Mouse (Mus musculus) c-Kit-positive CD71-negative TER-119-negative erythroid progenitor cells, embryonic 14.5 days (primary cell): Measurements from ENCODE around the gene Zfp146.
"Not testable (repeated sequence)": the region's sequence is repeated elsewhere in the genome, so short reads cannot be mapped to it uniquely, and the experiment has no call there.

Experiments used
- DNase-seq: peaks from one replicate; pipeline ENCODE4 v3.0.0-alpha.2; 2013; ENCODE audit warnings: low read depth

The Zfp146 gene

GRCm38 (mm10) chr7:30169583-30170282 is at the start of gene Zfp146:
Zfp146 (minus strand) TSS chr7:30169750.
- DNase-seq = peak; percentile 87

GRCm38 (mm10) chr7:30217277-30217676 is 47.7 kb upstream of the Zfp146 start:
- no peak for DNase-seq

GRCm38 (mm10) chr7:30216723-30217151 is 47.2 kb upstream of the Zfp146 start:
- DNase-seq = peak; percentile 81

- DNase-seq = no peak
Observed at GRCm38 (mm10) chr7:30215875-30216274, 46.3 kb upstream of the Zfp146 start.

DNA sequence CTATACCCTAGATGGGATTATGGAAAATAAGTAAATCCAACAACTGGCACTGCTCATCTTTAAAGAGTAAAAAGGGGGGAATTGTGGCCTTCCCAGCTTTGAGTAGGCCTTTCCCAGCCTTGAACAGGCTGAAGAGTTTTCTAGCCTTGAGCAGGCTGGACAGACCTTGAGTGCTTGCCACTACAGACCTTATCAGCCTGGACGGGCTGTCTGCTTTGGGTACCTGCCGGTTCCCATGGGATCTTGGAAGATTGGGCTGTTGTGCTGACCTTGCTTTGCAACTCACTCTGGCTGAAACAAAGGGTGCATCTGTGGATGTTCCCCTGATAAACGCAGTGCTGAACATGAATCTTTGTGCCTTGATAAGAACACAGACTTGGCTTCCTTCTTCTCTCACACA is 44.3 kb upstream of the Zfp146 start:
- no peak for DNase-seq

DNA sequence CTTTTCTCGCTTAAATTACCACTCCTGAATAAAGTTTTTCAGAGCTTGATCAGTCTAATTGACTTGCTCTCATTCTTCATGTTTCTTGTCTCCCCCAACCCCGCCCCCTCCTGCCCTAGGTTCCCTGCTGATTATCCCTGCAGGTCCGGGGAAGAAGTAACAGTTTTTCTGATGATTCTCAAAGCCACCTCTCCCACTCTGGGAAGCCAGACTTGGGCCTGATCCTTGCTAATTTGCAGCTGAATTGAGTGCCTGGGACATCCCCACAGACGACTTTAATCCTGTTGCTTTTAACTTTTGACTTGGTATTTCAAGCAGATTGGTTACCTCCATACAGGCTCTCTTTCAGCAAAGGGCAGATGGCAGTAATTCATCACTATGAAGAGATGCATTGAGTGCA is 41.5 kb upstream of the Zfp146 start:
- no peak for DNase-seq

GRCm38 (mm10) chr7:30206364-30206763 is 36.8 kb upstream of the Zfp146 start:
- not testable (repeated sequence) for DNase-seq

DNA sequence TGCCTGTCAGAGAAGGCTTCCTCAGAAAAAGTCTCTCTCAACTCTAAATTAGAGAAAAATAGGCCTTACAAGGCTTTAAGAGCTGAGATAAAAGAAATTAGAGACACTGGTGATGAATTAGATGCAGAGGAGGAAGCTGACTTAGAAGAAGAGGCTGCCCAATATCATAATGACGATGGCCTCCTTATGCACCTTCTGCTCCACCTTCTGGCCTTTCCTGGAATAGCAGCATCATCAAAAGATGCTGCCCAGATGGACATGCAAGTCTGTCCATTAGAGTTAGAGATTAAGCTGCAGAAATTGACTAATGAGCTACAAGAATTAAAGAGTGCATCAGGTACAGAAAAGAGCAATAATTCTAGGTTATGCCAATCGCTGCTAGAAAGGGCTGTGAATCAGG is 35.8 kb upstream of the Zfp146 start:
- DNase-seq = no peak

DNA sequence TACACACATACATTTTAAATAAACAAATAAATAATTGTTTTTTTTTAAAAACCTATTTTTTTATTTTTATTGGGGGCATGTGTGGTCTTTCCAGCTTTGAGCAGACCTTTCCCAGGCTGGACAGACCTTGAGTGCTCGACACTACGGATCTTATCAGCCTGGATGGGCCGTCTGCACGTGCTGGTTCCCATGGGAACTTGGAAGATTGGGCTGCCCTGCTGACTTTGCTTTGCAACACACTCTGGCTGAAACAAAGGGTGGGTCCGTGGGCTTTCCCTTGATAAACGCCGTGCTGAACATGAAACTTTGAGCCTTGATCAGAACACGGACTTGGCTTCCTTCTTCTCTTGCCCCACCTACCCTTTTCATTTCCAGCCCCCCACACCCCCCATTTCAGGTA is 34.8 kb upstream of the Zfp146 start:
- DNase-seq = no peak

GRCm38 (mm10) chr7:30202895-30203690 is 33.5 kb upstream of the Zfp146 start:
- DNase-seq = no peak

GRCm38 (mm10) chr7:30200661-30201060 is 31.1 kb upstream of the Zfp146 start:
- DNase-seq = not testable (repeated sequence)

GRCm38 (mm10) chr7:30200200-30200599 is 30.6 kb upstream of the Zfp146 start:
- DNase-seq = no peak

DNA sequence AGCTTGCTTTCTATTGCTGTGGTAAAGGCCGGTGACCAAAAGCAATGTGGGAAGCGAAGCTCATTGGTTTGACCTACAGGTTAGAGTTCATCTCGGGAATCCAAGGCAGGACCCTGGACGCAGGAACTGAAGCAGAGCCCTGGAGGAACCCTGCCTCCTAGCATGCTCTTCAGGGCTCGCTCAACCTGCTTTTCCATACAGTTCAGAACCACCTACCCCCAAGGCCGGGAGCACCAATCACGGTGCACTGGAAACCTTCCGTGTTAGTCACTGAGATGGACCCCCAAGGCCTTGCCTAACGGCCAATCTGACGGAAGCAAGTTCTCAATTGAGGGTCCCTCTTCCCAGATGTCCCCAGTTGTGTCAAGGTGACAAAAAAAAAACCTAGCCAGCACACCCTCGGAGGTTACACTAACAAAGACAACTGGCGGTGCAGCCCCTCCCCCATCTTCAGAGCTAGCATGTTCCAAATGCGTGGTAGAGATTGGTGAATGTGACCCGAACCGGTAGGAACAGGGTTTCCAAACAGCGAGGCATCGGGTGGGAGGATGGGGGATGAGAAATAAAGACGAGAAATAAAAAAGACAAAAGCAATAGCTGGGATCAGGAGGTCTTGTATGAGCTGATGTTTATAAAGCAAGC is 30.1 kb upstream of the Zfp146 start:
- DNase-seq = no peak

DNA sequence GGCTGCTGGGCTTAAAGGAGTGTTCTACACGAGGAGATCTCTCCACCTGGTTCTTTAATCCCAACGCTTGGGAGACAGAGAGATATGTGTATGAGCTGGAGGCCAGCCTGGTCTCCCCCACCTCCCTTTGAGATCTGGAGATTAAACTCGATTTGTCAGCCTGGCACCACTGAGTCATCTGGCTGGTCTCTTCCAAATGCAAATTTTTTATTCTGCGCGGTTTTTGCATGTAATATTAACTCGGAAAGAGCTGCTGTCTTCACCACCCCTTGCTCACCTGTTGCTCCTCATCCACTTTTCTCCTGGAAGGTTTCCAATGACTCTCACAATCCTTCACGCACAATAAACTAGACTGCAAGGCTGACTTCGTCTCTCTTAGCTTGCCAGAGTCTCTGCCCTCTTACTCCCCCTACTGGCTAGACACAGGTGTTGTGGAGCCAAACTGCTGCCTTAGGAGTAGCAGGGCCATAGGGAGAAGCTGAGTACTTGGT is 29.0 kb upstream of the Zfp146 start, which contains the start of gene Capns1:
Capns1 (minus strand) TSS at position 331 of the 491 bp plus-strand sequence.
- peak; percentile 86 for DNase-seq

DNA sequence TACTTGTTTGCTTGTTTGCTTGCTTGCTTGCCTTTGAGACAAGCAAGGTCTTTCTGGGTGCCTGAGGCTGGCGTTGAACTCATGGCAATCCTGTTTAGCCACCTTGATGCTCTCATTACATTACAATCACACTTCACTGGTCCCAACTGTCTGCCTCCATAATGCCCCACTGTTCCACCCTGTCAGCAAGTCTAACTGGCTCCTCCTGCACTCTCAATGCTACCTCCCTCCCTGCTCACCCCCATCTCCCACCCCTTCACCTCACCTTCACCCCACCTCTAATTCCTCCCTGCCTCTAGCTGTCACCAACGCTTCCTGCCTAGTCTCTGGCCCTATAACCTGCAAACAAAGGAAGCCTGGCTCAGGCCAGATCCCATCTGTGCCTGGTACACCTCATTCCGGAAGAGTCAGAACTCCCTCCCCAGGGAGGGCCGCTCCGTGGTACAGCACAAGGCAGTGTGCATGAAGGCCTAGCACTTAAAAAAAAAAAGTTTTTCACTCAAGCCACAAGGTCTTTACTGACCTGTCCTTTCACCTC is 28.1 kb upstream of the Zfp146 start:
- no peak for DNase-seq

DNA sequence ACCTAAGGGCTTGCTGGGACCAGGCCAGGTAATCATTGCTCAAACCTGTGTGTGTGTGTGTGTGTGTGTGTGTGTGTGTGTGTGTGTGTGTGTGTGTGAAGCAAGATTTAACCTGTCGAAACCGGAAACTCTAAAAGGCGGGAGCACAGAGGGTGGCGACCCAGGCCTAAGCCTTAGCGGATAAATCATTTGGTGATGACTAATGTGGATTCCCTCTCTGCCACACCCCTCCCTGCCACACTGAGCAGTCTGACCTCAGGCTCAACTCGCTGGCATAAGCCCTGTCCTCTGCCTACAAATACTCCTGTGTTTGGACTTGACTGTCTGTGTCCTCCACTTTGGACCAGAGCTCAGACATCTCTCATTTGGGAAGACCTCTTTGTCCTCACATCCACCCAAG is 26.6 kb upstream of the Zfp146 start:
- DNase-seq = no peak

DNA sequence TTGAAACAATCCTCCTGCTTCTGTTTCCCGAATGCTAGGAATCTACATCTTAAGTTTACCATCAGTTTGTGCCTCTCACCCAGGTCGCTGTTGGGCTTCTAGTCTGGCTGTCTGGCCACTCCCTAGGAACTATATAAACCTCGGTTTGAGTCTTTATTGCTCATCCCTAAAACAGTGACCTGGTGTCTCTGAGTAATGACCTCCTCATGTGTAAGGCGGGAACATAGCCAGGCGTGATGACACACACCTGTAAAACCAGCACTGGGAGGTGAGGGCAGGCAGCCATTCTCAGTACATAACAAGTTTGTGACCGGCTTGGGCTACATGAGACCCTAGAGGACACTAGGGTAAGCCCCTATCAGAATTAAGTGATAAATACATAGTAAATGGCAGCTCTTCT is 25.9 kb upstream of the Zfp146 start:
- no peak for DNase-seq

DNA sequence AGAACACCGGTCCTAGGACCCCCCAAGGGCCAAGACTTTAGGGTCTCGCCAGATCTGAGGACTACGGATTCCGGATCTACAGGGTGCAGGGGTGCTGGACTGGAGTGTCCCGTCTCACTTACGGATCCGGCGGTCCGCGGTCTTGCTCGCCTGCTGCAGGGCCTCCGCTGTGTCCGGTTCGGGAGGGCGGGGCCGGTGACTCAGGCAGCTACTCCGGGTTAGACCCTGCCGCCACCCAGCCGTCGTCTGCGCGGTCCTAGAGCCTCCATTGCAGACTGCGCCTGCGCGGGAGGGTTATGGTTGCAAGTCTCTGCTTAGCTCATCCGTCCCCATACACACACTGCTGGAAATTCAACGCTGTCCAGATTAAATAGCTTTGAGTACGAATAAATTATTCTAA is 25.3 kb upstream of the Zfp146 start:
- peak; percentile 97 for DNase-seq

DNA sequence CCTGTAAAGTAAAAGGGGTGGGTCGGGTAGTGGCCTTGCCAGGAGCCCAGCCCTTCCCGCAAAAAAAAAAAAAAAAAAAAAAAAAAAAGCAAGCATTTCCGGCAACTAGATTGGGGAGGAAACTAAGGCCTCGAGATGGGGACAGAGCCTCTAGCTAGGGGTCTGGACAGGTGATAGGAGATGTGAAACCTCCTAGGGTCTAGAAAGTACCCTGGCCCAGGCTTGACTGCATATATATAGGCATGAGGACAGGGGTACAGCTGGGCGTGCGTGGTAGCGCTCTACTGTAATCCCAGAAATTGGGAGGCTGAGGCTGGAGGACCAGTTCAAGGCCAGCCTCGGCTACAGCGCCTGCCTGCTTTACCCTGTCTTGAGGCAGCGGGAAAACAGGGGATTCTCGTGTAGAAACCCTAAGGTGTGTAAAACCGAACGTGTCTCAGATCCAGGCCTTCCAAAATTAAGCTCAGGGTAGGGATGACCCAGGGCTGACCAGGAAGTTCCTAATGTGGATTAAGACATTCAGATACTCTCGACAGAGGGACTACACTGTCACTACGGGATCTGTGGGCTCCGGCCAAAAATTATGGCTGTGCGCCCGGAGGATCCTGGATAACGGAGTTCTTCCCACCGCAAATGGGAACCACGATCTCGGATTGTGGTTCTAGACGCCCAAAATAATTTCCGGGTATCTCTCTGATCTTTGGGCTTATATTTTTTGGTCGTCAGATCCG is 24.7 kb upstream of the Zfp146 start:
- DNase-seq = no peak

GRCm38 (mm10) chr7:30193581-30194100 is 24.1 kb upstream of the Zfp146 start:
- no peak for DNase-seq

GRCm38 (mm10) chr7:30193013-30193412 is 23.5 kb upstream of the Zfp146 start:
- DNase-seq = no peak
